16 mouse cellular contexts compared by ENCODE assay signal in genomic region chr7:80119198-80119597, GRCm38 (mm10). TPM values are rescaled to one million over a fixed set of nuclear protein-coding genes. Genes with fewer than 3 reads are reported as not detected.
DNase-seq lines count a peak whose midpoint lies in the region; ATAC-seq and TF ChIP-seq lines count a peak whose summit lies in the region.
"Had no signal": no experiment of that assay in that cellular context is flagged by ENCODE, and none has a peak within 500 bp of the region (broad histone marks: within the 10 kb centered on the region; RNA-seq: fewer than 3 reads in every experiment).

No protein-coding gene starts in this region.

- peaks cover 33% of the 10 kb centered on the region for H3K4me1 ChIP-seq in heart, postnatal 0 days (ENCODE audit: control insufficient read depth, insufficient read depth)
- peaks cover 9% of the 10 kb centered on the region for H3K4me1 ChIP-seq in hindbrain, embryonic 16.5 days (ENCODE audit: control insufficient read depth, insufficient read depth, low read depth, low read length)

- intact Hi-C loops in heart, postnatal 25 days (cut with DNase I): loop anchor here (1.0 kb wide), 1 partner anchor 11 kb away; no protein-coding TSS in a partner anchor

- TF ChIP-seq EP300 in heart, postnatal 0 days (IDR thresholded peaks at IDR 0.05; ENCODE audit: low read depth): peak; percentile 51; the same call in 1 of the 2 replicates

- WGBS in heart, postnatal 0 days: 17% methylated on average over 4 of the region's 4 CpGs
- WGBS in hindbrain, embryonic 16.5 days: 71% methylated on average over 4 of the region's 4 CpGs

- peak; percentile 22 for ATAC-seq in heart, postnatal 0 days (ENCODE audit: insufficient read depth, low read depth)
- ATAC-seq in hindbrain, embryonic 16.5 days: no peak
- ATAC-seq: forebrain, postnatal 0 days had no signal

- H3K27ac ChIP-seq in heart, postnatal 0 days (ENCODE audit: low read depth): peak overlapping the region; percentile 95
- H3K27ac ChIP-seq in hindbrain, embryonic 16.5 days (ENCODE audit: low read depth, low read length): no peak overlapping the region
- H3K27ac ChIP-seq: hindbrain, embryonic 13.5 days; layer of hippocampus, adult 2 months; midbrain, embryonic 10.5 days had no signal

- no peak for TF ChIP-seq CTCF in heart, postnatal 0 days (IDR thresholded peaks at IDR 0.05; ENCODE audit: low read depth)

- no peaks in the 10 kb centered on the region for H3K27me3 ChIP-seq in heart, postnatal 0 days (ENCODE audit: control insufficient read depth, insufficient read depth, low read length)
- H3K27me3 ChIP-seq in hindbrain, embryonic 16.5 days (replicated peaks; ENCODE audit: control insufficient read depth, insufficient read depth, low read length): no peaks in the 10 kb centered on the region
- H3K27me3 ChIP-seq: hindbrain, embryonic 13.5 days had no signal

- peak; percentile 58 to 78 for DNase-seq in adrenal gland, adult (ENCODE audit: inconsistent age in 2 of 2, low spot score in 1 of 2)
- DNase-seq in adrenal gland, postnatal 4 days (ENCODE audit: low spot score in 2 of 2): no peak
- DNase-seq in heart, adult 11 months: peak; percentile 98
- DNase-seq in heart, postnatal 25 days (ENCODE audit: low spot score): no peak
- DNase-seq in heart, adult 18-20 months: peak; percentile 60 to 85
- DNase-seq in heart, postnatal 0 days (ENCODE audit: low spot score): peak; percentile 93
- no peak for DNase-seq in lung, postnatal 25 days (ENCODE audit: low spot score)
- DNase-seq: cerebellum, adult 8-10 months; forebrain, postnatal 0 days; kidney, adult 18-20 months; liver had no signal

- no peaks in the 10 kb centered on the region for H3K36me3 ChIP-seq in heart, postnatal 0 days (replicated peaks; ENCODE audit: control insufficient read depth, insufficient read depth, low read length)
- no peaks in the 10 kb centered on the region for H3K36me3 ChIP-seq in hindbrain, embryonic 16.5 days (ENCODE audit: control insufficient read depth, insufficient read depth, low read length)
- H3K36me3 ChIP-seq: hindbrain, embryonic 13.5 days; midbrain, embryonic 10.5 days had no signal

- H3K4me3 ChIP-seq in heart, postnatal 0 days (ENCODE audit: low read depth, low read length): no peak overlapping the region
- H3K4me3 ChIP-seq in hindbrain, embryonic 16.5 days (ENCODE audit: low read length): no peak overlapping the region
- H3K4me3 ChIP-seq: hindbrain, embryonic 13.5 days; layer of hippocampus, adult 2 months; midbrain, embryonic 10.5 days; myocyte had no signal

- peak overlapping the region; percentile 10; the same call in 1 of the 2 replicates for H3K4me2 ChIP-seq in heart, postnatal 0 days (ENCODE audit: low read depth, low read length)
- no peak overlapping the region for H3K4me2 ChIP-seq in hindbrain, embryonic 16.5 days (ENCODE audit: low read length)
- H3K4me2 ChIP-seq: hindbrain, embryonic 13.5 days had no signal

- no peak overlapping the region for H3K9ac ChIP-seq in heart, postnatal 0 days (replicated peaks; ENCODE audit: low read depth, low read length)
- H3K9ac ChIP-seq in hindbrain, embryonic 16.5 days (ENCODE audit: low read depth, low read length): no peak overlapping the region
- H3K9ac ChIP-seq: forebrain, postnatal 0 days; hindbrain, embryonic 13.5 days had no signal

- no peaks in the 10 kb centered on the region for H3K9me3 ChIP-seq in heart, postnatal 0 days (replicated peaks; ENCODE audit: control insufficient read depth, low read length)
- H3K9me3 ChIP-seq in hindbrain, embryonic 16.5 days (ENCODE audit: control insufficient read depth, low read length): no peaks in the 10 kb centered on the region
- H3K9me3 ChIP-seq: hindbrain, embryonic 13.5 days; midbrain, embryonic 10.5 days had no signal

RNA-seq across cellular contexts. Expression of gene Idh2, which starts 4.0 kb away (rescaled TPM):
- total RNA-seq in adrenal gland, postnatal 4 days (2021): 100 to 1,000 TPM; 275 to 289 TPM
- total RNA-seq in heart, postnatal 25 days (2021): 1,000 to 10,000 TPM; 1,585 to 1,668 TPM
- 1,000 to 10,000 TPM; 2,187 to 2,245 TPM for total RNA-seq in heart, adult 18-20 months (2021)
- 3,422 and 3,660 TPM in 2 replicates for total RNA-seq in heart, postnatal 0 days (2014; rRNA removed; ENCODE audit: low replicate concordance)
- 2,757 and 2,826 TPM in 2 replicates for polyA plus RNA-seq in heart, postnatal 0 days (2015; fragmentation: Nextera tagmentation; extraction: Ambion mirVana)
- polyA plus RNA-seq in hindbrain, embryonic 16.5 days (2015; fragmentation: Nextera tagmentation; extraction: Ambion mirVana): 215 and 225 TPM in 2 replicates

Comparison
In these comparisons a context has a peak if more than half of its experiments do, and no peak if none do; other contexts are left out.
1. DNase-seq: peak in adrenal gland, adult (2 of 2), heart, adult 11 months (single experiment), heart, adult 18-20 months (2 of 2) and heart, postnatal 0 days (single experiment); none in adrenal gland, postnatal 4 days (0 of 2), heart, postnatal 25 days (single experiment) and lung, postnatal 25 days (single experiment).
2. RNA of gene Idh2, which starts 4.0 kb away (total RNA-seq): 3,422 to 3,660 TPM in heart, postnatal 0 days, 2,187 to 2,245 TPM in heart, adult 18-20 months and 1,585 to 1,668 TPM in heart, postnatal 25 days; 275 to 289 TPM in adrenal gland, postnatal 4 days; every median in the first group is over 4 times any median in the second.